Mouse (Mus musculus): ENCODE results near the gene Agbl2.
"Not testable (repeated sequence)": the region's sequence is repeated elsewhere in the genome, so short reads cannot be mapped to it uniquely, and the experiment has no call there.

Gene Agbl2

GRCm38 (mm10) chr2:90816144-90816543 is 33.6 kb downstream of the Agbl2 start:
- DNase-seq (ENCODE audit: low spot score) = no peak

- DNase-seq (ENCODE audit: low spot score) = no peak
Measured at GRCm38 (mm10) chr2:90818710-90819109, 36.2 kb downstream of the Agbl2 start.

GRCm38 (mm10) chr2:90820894-90821293 is 38.4 kb downstream of the Agbl2 start:
- no peak for DNase-seq (ENCODE audit: low spot score)

- DNase-seq (ENCODE audit: low spot score) = no peak
Measured at GRCm38 (mm10) chr2:90822978-90823377, 40.5 kb downstream of the Agbl2 start.

GRCm38 (mm10) chr2:90823781-90824180 is 41.3 kb downstream of the Agbl2 start:
- DNase-seq (ENCODE audit: low spot score) = no peak

GRCm38 (mm10) chr2:90824528-90824927 is 42.0 kb downstream of the Agbl2 start:
- DNase-seq (ENCODE audit: low spot score) = not testable (repeated sequence)

GRCm38 (mm10) chr2:90825515-90826172 is 43.1 kb downstream of the Agbl2 start:
- DNase-seq (ENCODE audit: low spot score) = no peak

- no peak for DNase-seq (ENCODE audit: low spot score)
Measured at GRCm38 (mm10) chr2:90828739-90829138, 46.2 kb downstream of the Agbl2 start.

- no peak for DNase-seq (ENCODE audit: low spot score)
Measured at GRCm38 (mm10) chr2:90833502-90833901, 51.0 kb downstream of the Agbl2 start.

- DNase-seq (ENCODE audit: low spot score) = no peak
Measured at GRCm38 (mm10) chr2:90838621-90839020, 56.1 kb downstream of the Agbl2 start.

GRCm38 (mm10) chr2:90843666-90844065 is 61.1 kb downstream of the Agbl2 start:
- no peak for DNase-seq (ENCODE audit: low spot score)

- DNase-seq (ENCODE audit: low spot score) = no peak
Measured at GRCm38 (mm10) chr2:90844262-90844661, 61.7 kb downstream of the Agbl2 start.

- no peak for DNase-seq (ENCODE audit: low spot score)
Measured at GRCm38 (mm10) chr2:90845234-90845633, 62.7 kb downstream of the Agbl2 start.

GRCm38 (mm10) chr2:90846171-90846570 is 63.6 kb downstream of the Agbl2 start:
- no peak for DNase-seq (ENCODE audit: low spot score)

GRCm38 (mm10) chr2:90846597-90846954 is 64.0 kb downstream of the Agbl2 start:
- DNase-seq (ENCODE audit: low spot score) = no peak

GRCm38 (mm10) chr2:90846955-90847680 is 64.6 kb downstream of the Agbl2 start, which contains the start of gene Mtch2:
Gene Mtch2, plus strand, starts transcription at chr2:90847155.
- DNase-seq (ENCODE audit: low spot score) = peak; percentile 97

- DNase-seq (ENCODE audit: low spot score) = no peak
Measured at GRCm38 (mm10) chr2:90847681-90848050, 65.1 kb downstream of the Agbl2 start.

- no peak for DNase-seq (ENCODE audit: low spot score)
Measured at GRCm38 (mm10) chr2:90848331-90848730, 65.8 kb downstream of the Agbl2 start.

- DNase-seq (ENCODE audit: low spot score) = no peak
Measured at GRCm38 (mm10) chr2:90850401-90850800, 67.9 kb downstream of the Agbl2 start.

- DNase-seq (ENCODE audit: low spot score) = no peak
Measured at GRCm38 (mm10) chr2:90861486-90861885, 79.0 kb downstream of the Agbl2 start.

GRCm38 (mm10) chr2:90864184-90864583 is 81.7 kb downstream of the Agbl2 start:
- no peak for DNase-seq (ENCODE audit: low spot score)

GRCm38 (mm10) chr2:90866524-90866923 is 84.0 kb downstream of the Agbl2 start:
- DNase-seq (ENCODE audit: low spot score) = peak; percentile 60

- DNase-seq (ENCODE audit: low spot score) = peak; percentile 18
Measured at GRCm38 (mm10) chr2:90870136-90870601, 87.6 kb downstream of the Agbl2 start.
